Mouse (Mus musculus): ENCODE results near the gene Cep41. TPM values are rescaled to one million over a fixed set of nuclear protein-coding genes. Genes with fewer than 3 reads are reported as not detected.

Gene Cep41
- 10 to 100 TPM in 1 of 2 experiments, 1 to 10 TPM in 1; 7.9 to 11.0 TPM for polyA plus RNA-seq (2017; shearing (Covaris generic))

GRCm38 (mm10) chr6:30693350-30693991 is at the start of gene Cep41:
Gene Cep41, minus strand, starts transcription at chr6:30693749.

DNA sequence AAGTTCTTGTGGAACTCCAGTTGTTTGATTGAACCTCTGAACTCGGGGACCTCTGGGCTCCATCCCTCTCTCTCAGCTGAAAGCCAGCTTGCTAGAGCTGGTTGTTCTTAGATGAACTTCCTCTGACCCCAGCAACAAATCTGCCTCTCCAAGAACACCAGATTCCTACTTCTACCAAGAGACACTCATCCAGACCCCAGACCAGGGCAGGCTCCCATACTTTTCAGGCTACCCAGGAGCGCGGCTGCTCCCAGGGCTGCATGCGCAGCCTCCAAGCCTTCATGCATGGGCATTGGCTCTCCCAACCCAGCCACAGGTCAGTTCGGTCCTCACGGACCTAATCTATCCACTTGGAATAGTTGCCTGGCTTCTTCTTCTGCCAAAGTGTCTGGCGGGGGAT is 29.8 kb upstream of the Cep41 start, which contains the start of gene Mest:
TSS of gene Mest (plus strand) at position 217 of the 400 bp plus-strand sequence.

DNA sequence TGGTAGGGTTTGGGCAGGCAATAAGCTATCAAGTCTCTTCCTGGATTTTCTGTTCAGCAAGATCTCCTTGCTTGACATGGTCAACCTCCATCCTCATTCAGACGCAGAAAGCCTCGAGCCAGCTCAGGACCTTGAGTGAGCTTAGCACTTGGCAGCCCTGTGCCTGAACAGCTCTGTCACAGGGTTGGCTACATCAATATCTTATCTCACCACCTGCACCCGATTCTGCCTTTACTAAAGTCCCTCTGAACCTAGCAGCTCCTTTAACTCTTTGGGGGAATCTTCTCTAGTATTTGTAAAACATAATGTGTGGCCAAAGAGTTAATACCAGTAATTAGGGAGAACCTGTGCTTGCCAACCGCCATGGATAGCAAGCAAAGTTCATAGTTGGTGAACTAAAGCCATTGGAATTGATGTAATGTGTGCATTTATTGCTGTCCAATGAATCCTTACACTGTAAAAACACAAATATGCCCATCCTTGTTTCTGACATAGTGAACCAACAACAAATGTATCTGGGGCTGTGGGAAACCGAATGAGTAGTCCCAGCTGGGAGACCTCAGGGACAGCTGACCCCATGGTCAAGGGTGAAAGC is 54.8 kb downstream of the Cep41 start, which contains the start of gene Cpa1:
TSS of gene Cpa1 (plus strand) at position 545 of the 595 bp plus-strand sequence.

GRCm38 (mm10) chr6:30610710-30611109 is 82.8 kb downstream of the Cep41 start, which contains the start of gene Cpa5:
Gene Cpa5, plus strand, starts transcription at chr6:30611010.

Other genes with a start within 250 kb of the Cep41 start
- gene Tmem209, start 184.0 kb downstream of the Cep41 start, polyA plus RNA-seq (2017; shearing (Covaris generic)): 10 to 100 TPM; 43.6 to 50.4 TPM
- gene Ssmem1, start 183.9 kb downstream of the Cep41 start, polyA plus RNA-seq (2017; shearing (Covaris generic)): under 1 TPM in 1 of 2 experiments, not detected in 1; 0.39 TPM
- gene Cpa2, start 152.2 kb downstream of the Cep41 start, polyA plus RNA-seq (2017; shearing (Covaris generic)): under 1 TPM in 1 of 2 experiments, not detected in 1; 0.12 TPM
- under 1 TPM in 1 of 2 experiments, not detected in 1; 0.06 TPM for gene Cpa4, start 125.4 kb downstream of the Cep41 start, polyA plus RNA-seq (2017; shearing (Covaris generic))
- not detected for gene Cpa5, start 82.7 kb downstream of the Cep41 start, polyA plus RNA-seq (2017; shearing (Covaris generic))
- gene Cpa1, start 54.5 kb downstream of the Cep41 start, polyA plus RNA-seq (2017; shearing (Covaris generic)): not detected
- 1 to 10 TPM in 1 of 2 experiments, under 1 TPM in 1; 0.48 to 1.2 TPM for gene Mest, start 29.8 kb upstream of the Cep41 start, polyA plus RNA-seq (2017; shearing (Covaris generic))
- 10 to 100 TPM; 43.2 to 58.7 TPM for gene Copg2, start 203.0 kb upstream of the Cep41 start, polyA plus RNA-seq (2017; shearing (Covaris generic))
- gene Tsga13, start 221.8 kb upstream of the Cep41 start, polyA plus RNA-seq (2017; shearing (Covaris generic)): under 1 TPM in 1 of 2 experiments, not detected in 1; 0.28 TPM

Measured in activated CD4-positive, CD25-positive, alpha-beta regulatory T cell (primary cell).